Mouse (Mus musculus): ENCODE measurements around the gene 1190005I06Rik.

GRCm38 (mm10) chr8:120644663-120645062 is 2.8 kb downstream of the 1190005I06Rik start:
- no peak for TF ChIP-seq USF1 (IDR thresholded peaks at IDR 0.05; ENCODE audit: low read depth)
- TF ChIP-seq POLR2A (IDR thresholded peaks at IDR 0.05; ENCODE audit: insufficient read length, low read depth), result no peak
- no peak for TF ChIP-seq MAX (IDR thresholded peaks at IDR 0.05; ENCODE audit: low read depth)
- TF ChIP-seq POLR2AphosphoS2 (IDR thresholded peaks at IDR 0.05; ENCODE audit: insufficient read length, low read depth), result no peak
- TF ChIP-seq TCF12 (IDR thresholded peaks at IDR 0.05; ENCODE audit: insufficient read depth, poor library complexity, severe bottlenecking), result no peak
- TF ChIP-seq MYOG (IDR thresholded peaks at IDR 0.05; ENCODE audit: control insufficient read depth in 1 of 3, insufficient read depth in 1 of 3, insufficient read length in 2 of 3, low read depth in 2 of 3), result no peak
- no peak for TF ChIP-seq E2F4 (IDR thresholded peaks at IDR 0.05; ENCODE audit: insufficient read depth)
- no peak for TF ChIP-seq CEBPB (IDR thresholded peaks at IDR 0.05; ENCODE audit: insufficient read depth, poor library complexity, severe bottlenecking)
- TF ChIP-seq MYOD1 (IDR thresholded peaks at IDR 0.05; ENCODE audit: control insufficient read depth in 1 of 3, insufficient read length in 2 of 3, low read depth in 2 of 3), result no peak
- TF ChIP-seq REST (IDR thresholded peaks at IDR 0.05; ENCODE audit: insufficient read depth, insufficient read length), result no peak
